Comparison of ENCODE assay signal across 16 mouse cellular contexts in the genomic region with DNA sequence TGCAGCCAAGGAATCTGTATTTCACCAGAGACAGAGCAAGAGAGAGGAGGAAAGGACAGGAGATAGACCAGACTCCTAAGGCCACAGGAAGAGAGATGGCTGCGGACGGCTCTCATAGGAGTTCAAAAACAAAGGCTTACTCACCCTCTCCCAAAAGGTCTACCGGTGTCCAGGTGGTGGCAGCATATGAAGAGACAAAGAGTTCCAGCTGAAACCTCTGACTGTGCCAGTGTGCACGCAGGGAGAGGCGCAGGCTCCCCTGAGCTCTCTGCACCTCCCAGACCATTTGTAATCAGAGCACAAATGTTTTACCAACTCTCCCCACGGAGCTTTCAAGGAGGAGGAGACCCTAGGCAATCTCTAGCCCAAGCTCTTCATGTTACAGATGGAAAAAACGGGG. TPM values are rescaled to one million over a fixed set of nuclear protein-coding genes. Genes with fewer than 3 reads are reported as not detected.
DNase-seq lines count a peak whose midpoint lies in the region; ATAC-seq lines count a peak whose summit lies in the region.
"Had no signal": no experiment of that assay in that cellular context is flagged by ENCODE, and none has a peak within 500 bp of the region (broad histone marks: within the 10 kb centered on the region; RNA-seq: fewer than 3 reads in every experiment).

No protein-coding gene starts in this region.

- ATAC-seq in cerebellum, adult (ENCODE audit: insufficient number of reproducible peaks, low FRiP score, low TSS enrichment): 0 out of 2 replicates have a peak, but pooled peaks have one; percentile 9
- ATAC-seq in kidney, embryonic 14.5 days (ENCODE audit: low FRiP score, low TSS enrichment): peak; percentile 68
- peak; percentile 51; the same call in 1 of the 2 replicates for ATAC-seq in embryonic facial prominence, embryonic 14.5 days (ENCODE audit: low read depth)
- ATAC-seq: inflammation-experienced regulatory T-cells, adult 6 months had no signal

- H3K27ac ChIP-seq in kidney, embryonic 14.5 days (ENCODE audit: low read depth, low read length): no peak overlapping the region
- no peak overlapping the region for H3K27ac ChIP-seq in embryonic facial prominence, embryonic 14.5 days (replicated peaks; ENCODE audit: low read depth, low read length)
- H3K27ac ChIP-seq: embryonic facial prominence, embryonic 12.5 days; macrophage; midbrain, embryonic 12.5 days had no signal

- DNase-seq in cerebellum, postnatal 4 days (ENCODE audit: low spot score in 2 of 2): no peak
- no peak for DNase-seq in kidney, postnatal 36 days
- DNase-seq in cerebellum, adult 18-20 months: peak; percentile 46 to 59
- DNase-seq in embryonic facial prominence, embryonic 14.5 days (ENCODE audit: low spot score): peak; percentile 35
- no peak for DNase-seq in urinary bladder, postnatal 4 days (ENCODE audit: low spot score in 2 of 2)
- DNase-seq in adrenal gland, postnatal 10 days: no peak
- DNase-seq: liver; lung, adult 2 months had no signal

- H3K4me2 ChIP-seq in kidney, embryonic 14.5 days (replicated peaks; ENCODE audit: low read depth, low read length): no peak overlapping the region
- no peak overlapping the region for H3K4me2 ChIP-seq in embryonic facial prominence, embryonic 14.5 days (ENCODE audit: low read depth, low read length)
- H3K4me2 ChIP-seq: embryonic facial prominence, embryonic 12.5 days; midbrain, embryonic 12.5 days had no signal

- H3K9me3 ChIP-seq in kidney, embryonic 14.5 days (ENCODE audit: control insufficient read depth, low read length): no peaks in the 10 kb centered on the region
- H3K9me3 ChIP-seq in embryonic facial prominence, embryonic 14.5 days (ENCODE audit: control insufficient read depth, low read length): no peaks in the 10 kb centered on the region
- H3K9me3 ChIP-seq: embryonic facial prominence, embryonic 12.5 days; midbrain, embryonic 12.5 days had no signal

- no peak overlapping the region for H3K4me3 ChIP-seq in kidney, embryonic 14.5 days (ENCODE audit: low read length)
- no peak overlapping the region for H3K4me3 ChIP-seq in embryonic facial prominence, embryonic 14.5 days (ENCODE audit: low read depth, low read length)
- H3K4me3 ChIP-seq: embryonic facial prominence, embryonic 12.5 days; midbrain, embryonic 12.5 days; myocyte had no signal

- no peak overlapping the region for H3K9ac ChIP-seq in kidney, embryonic 14.5 days (ENCODE audit: low read depth, low read length)
- no peak overlapping the region for H3K9ac ChIP-seq in embryonic facial prominence, embryonic 14.5 days (ENCODE audit: low read depth, low read length)
- H3K9ac ChIP-seq: embryonic facial prominence, embryonic 12.5 days; midbrain, embryonic 12.5 days had no signal

- no peaks in the 10 kb centered on the region for H3K4me1 ChIP-seq in kidney, embryonic 14.5 days (ENCODE audit: control insufficient read depth, insufficient read depth, low read length)
- H3K4me1 ChIP-seq in embryonic facial prominence, embryonic 14.5 days (ENCODE audit: control insufficient read depth, insufficient read depth, low read length): peaks cover 11% of the 10 kb centered on the region
- H3K4me1 ChIP-seq: midbrain, embryonic 12.5 days had no signal

- no peaks in the 10 kb centered on the region for H3K27me3 ChIP-seq in kidney, embryonic 14.5 days (ENCODE audit: control insufficient read depth, insufficient read depth, low read length)
- 0 out of 2 replicates have a peak, but pooled peaks cover 3% of the 10 kb centered on the region for H3K27me3 ChIP-seq in embryonic facial prominence, embryonic 14.5 days (replicated peaks; ENCODE audit: control insufficient read depth, insufficient read depth, low read length)
- H3K27me3 ChIP-seq: embryonic facial prominence, embryonic 12.5 days; midbrain, embryonic 12.5 days had no signal

- H3K36me3 ChIP-seq in kidney, embryonic 14.5 days (ENCODE audit: control insufficient read depth, insufficient read depth, low read length): no peaks in the 10 kb centered on the region
- H3K36me3 ChIP-seq in embryonic facial prominence, embryonic 14.5 days (ENCODE audit: control insufficient read depth, insufficient read depth, low read length): no peaks in the 10 kb centered on the region
- H3K36me3 ChIP-seq: embryonic facial prominence, embryonic 12.5 days; midbrain, embryonic 12.5 days had no signal

- WGBS in kidney, embryonic 14.5 days: 23% methylated on average over 7 of the region's 7 CpGs
- 43% methylated on average over 7 of the region's 7 CpGs for WGBS in embryonic facial prominence, embryonic 14.5 days

RNA-seq across cellular contexts. Expression of a gene that starts 55.2 kb away (rescaled TPM):
- polyA plus RNA-seq in kidney, embryonic 14.5 days (2014; fragmentation: Nextera tagmentation; extraction: Ambion mirVana): 1.1 and 1.5 TPM in 2 replicates
- polyA plus RNA-seq in embryonic facial prominence, embryonic 14.5 days (2014; fragmentation: Nextera tagmentation; extraction: Ambion mirVana): 65.4 and 71.9 TPM in 2 replicates
- total RNA-seq in adrenal gland, postnatal 10 days (2021): 100 to 1,000 TPM in 1 of 2 experiments, 10 to 100 TPM in 1; 80.4 to 108 TPM
- total RNA-seq: hematopoietic stem cell, adult 5-6 weeks had no signal
- polyA plus RNA-seq: inflammation-experienced regulatory T-cells, adult 6 months; macrophage had no signal

Comparison
In these comparisons a context has a peak if more than half of its experiments do, and no peak if none do; other contexts are left out.
1. DNase-seq: peak in cerebellum, adult 18-20 months (2 of 2) and embryonic facial prominence, embryonic 14.5 days (single experiment); none in cerebellum, postnatal 4 days (0 of 2), kidney, postnatal 36 days (0 of 2), urinary bladder, postnatal 4 days (0 of 2) and adrenal gland, postnatal 10 days (single experiment).
2. ATAC-seq: peak in every context shown above with its lines; median percentile 68 in kidney, embryonic 14.5 days; 51 in embryonic facial prominence, embryonic 14.5 days; 9 in cerebellum, adult.
3. RNA of a gene that starts 55.2 kb away (polyA plus RNA-seq): 65.4 to 71.9 TPM in embryonic facial prominence, embryonic 14.5 days; 1.1 to 1.5 TPM in kidney, embryonic 14.5 days; every median in the first group is over 10 times any median in the second.